Mouse (Mus musculus): ENCODE data around the gene Mpzl1. TPM values are rescaled to one million over a fixed set of nuclear protein-coding genes. Genes with fewer than 3 reads are reported as not detected.
"Not testable (repeated sequence)": the region's sequence is repeated elsewhere in the genome, so short reads cannot be mapped to it uniquely, and the experiment has no call there.

Gene Mpzl1
- not detected in 3 replicates for total RNA-seq (2017)

DNA sequence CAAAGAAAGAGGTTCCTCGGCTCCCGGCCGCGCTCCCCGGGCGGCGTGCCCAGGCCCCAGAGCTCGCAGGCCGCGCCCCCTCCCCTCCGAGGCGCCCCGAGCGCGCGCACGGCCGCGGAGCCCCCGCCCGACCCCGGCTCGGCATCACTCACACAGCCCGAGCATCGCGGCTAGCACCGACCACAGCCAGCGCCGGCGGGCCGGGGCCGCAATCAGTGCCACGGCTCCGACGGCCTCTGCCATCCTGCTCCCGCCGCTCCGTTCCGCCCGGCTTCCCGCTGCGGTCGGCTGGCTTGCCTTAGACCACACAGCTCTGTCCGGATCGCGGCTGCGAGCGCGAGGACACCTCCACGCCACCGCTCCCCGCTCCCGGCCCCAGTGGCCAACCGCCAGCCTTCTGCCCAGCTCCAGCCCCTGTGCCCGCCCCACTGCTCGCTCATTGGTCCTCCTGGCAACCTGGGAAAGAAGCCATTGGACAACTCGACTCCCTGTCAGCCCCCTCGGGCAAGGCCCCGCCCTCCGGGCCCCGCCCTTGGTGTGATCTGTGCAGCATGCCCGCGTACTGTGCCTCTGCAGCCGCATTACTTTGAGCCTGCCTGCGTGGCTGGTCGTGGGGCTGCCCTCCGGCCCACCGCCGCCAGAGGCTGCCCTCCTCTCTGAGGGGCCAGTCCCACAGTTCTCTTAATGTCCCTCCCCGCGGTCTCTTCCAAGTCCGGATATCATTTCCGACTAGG, at the start of gene Mpzl1:
Mpzl1 (minus strand) TSS at position 388 of the 734 bp plus-strand sequence.
- ATAC-seq (replicated peaks; ENCODE audit: insufficient number of reproducible peaks, low FRiP score, low TSS enrichment, poor library complexity, severe bottlenecking) = peak; percentile 99

DNA sequence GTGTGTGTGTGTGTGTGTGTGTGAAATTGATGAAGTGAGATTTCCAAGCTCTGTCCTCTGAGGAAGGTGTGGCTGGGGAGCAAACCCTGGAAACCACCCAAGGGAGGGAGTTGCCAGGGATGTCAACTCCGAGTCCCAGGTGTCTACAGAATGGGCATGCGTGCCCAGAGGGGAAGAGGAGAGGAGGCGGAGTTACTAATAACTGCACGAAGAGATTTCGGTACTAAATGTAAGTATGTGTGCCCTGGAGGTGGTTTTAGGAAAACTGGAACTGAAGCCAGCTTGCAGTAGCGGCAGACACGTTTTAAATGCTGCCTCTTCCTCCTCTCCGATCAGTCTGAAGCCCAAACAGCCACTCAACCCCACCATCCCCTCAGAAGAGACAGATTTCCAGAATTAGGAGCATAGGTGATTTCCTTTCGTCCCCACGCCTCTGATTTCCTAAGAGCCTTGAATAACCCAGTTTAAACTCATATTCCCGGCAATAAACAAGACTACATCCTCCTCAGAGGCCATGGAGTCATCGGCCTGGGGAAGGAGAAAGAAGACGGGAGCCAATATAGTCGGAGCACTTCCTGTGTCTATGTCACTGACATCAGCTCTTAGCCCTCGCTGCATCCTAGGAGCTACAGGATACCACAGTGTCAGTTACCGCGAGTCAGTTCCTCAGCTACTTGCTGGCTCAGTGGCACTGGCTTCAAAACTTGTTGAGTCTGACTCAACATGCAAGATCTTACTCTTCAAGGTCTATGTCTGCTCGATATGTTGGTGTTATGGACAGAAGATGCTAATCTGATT, 47.9 kb upstream of the Mpzl1 start:
- ATAC-seq (replicated peaks; ENCODE audit: insufficient number of reproducible peaks, low FRiP score, low TSS enrichment, poor library complexity, severe bottlenecking) = no peak

DNA sequence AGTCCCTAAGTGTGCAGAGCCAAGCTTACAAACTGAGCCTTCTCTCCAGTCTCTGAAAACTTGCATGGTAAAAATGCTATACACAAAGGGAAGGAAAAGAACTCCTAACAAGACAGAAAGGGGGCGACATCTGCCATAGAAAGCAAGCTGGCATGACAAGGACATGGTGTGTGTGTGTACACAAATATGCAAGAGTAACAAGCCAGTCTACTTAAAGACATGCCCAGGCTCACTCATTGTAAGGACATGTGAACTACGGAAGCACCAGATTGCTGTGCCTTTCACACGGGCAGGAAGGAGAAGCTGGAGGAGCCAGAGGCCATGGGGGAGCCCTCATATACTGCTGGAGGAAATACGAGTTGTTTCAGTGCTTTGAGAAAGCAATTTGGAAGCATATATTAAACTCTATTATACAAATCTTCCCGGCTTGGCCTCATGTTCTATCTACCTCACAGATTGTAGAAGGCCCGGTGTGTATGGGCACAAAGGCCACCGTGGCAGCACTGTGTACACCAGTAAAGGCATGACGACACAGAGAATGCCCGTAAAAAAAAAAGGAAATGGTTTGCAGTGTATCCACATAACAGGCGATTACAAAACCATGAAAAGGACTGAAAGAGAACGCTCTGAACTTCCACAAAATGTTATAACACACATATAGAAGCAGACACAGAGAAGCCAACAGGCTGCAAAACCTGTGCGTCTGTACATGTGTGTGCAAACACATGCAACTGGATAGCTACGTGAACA, 46.9 kb upstream of the Mpzl1 start:
- ATAC-seq (replicated peaks; ENCODE audit: insufficient number of reproducible peaks, low FRiP score, low TSS enrichment, poor library complexity, severe bottlenecking) = peak; percentile 66

DNA sequence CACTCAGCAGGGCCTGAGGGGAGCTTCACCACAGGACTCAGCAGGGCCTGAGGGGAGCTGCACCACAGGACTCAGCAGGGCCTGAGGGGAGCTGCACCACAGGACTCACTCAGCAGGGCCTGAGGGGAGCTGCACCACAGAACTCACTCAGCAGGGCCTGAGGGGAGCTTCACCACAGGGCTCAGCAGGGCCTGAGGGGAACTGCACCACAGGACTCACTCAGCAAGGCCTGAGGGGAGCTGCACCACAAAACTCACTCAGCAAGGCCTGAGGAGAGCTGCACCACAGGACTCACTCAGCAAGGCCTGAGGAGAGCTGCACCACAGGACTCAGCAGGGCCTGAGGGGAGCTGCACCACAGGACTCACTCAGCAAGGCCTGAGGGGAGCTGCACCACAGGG, 45.7 kb upstream of the Mpzl1 start:
- ATAC-seq (replicated peaks; ENCODE audit: insufficient number of reproducible peaks, low FRiP score, low TSS enrichment, poor library complexity, severe bottlenecking) = not testable (repeated sequence)

DNA sequence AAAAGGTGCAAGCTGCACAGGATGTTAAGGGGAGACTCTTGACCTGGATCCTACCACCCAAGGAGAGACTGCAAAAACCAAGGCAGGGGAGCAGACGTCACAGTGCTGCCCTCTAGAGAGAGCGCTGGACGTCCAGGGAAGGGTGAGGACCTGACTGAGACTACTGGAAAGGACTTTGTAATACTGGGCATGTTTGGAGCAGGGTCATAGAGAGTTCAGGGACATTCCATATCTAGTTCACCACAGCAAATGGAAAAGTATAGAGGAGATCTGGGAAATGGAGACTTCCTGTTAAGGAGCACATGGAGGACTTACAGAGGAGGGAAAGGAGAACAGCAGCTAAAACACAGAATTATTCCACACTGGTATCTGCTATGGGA, 45.3 kb upstream of the Mpzl1 start:
- ATAC-seq (replicated peaks; ENCODE audit: insufficient number of reproducible peaks, low FRiP score, low TSS enrichment, poor library complexity, severe bottlenecking) = no peak

DNA sequence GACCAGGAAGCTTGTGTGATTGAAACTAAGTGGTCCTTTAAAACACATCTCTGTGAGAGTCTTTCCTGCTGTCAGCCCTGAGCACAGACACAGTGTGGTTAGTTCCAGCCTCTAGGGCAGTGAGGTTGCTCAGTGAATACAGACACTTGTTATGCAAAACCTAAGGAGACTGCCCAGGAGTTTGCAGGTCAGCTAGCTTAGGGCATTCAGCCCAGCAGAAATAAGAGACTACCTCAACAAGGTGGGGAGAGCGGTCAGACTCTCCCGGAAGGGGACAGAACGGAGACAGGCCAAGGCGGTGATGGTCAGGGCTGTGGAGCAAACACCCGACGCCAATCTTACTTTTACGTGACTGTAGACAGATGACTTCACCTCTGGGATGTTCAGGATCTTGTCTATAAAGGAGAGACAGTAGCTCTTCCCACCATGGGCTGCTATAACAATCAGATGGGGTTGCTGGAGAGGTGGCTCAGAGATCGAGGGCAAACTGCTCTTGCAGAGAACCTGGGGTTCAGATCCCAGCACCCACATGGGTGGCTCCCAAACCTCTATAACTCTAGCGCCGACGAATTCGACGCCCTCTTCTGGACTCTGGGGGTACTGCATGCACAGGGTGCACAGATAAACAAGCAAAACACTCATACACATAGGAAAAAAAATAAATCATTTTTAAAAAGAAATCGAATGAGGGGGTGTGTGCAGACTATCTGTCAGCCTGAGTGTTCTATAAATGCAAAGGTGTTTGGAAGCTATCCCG, 44.7 kb upstream of the Mpzl1 start:
- no peak for ATAC-seq (replicated peaks; ENCODE audit: insufficient number of reproducible peaks, low FRiP score, low TSS enrichment, poor library complexity, severe bottlenecking)

DNA sequence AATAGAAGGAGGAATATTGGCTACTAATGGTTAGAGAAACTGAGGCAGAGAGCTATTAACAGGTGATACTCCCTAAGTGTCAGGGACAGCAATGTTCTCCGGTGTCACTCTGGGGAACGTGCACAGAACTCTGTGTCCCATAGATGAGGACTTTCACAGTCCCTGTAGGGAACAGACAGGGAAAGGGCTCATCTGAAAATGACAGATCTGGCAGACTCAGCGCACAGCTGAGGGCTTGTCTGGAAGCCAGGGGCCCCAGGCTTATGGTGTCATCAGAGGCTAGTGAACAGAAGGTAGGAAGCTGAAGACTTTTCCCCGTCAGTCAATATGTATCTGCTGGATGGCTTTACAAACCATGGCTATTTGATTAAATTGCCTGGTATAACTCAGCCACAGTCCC, 43.2 kb upstream of the Mpzl1 start:
- ATAC-seq (replicated peaks; ENCODE audit: insufficient number of reproducible peaks, low FRiP score, low TSS enrichment, poor library complexity, severe bottlenecking) = no peak

DNA sequence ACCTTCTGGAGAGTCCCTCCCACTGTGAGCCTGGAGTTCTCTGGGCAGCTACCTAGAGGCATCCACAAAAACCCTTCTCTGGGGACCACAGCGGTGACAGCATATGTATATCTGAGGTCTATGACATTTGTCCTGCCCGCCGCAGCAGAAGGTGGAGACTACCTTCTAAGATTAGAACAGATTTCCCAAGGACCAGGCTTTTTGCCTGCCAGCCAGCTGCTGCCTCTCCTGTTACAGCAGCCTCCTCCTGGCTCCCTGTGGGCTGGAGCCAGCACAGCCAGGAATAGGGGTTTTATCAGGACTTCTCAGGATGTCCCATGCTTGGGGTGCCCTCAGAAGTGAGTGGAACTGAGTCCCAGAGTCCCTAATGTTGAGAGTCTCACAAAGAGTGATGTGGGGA, 42.7 kb upstream of the Mpzl1 start:
- no peak for ATAC-seq (replicated peaks; ENCODE audit: insufficient number of reproducible peaks, low FRiP score, low TSS enrichment, poor library complexity, severe bottlenecking)

DNA sequence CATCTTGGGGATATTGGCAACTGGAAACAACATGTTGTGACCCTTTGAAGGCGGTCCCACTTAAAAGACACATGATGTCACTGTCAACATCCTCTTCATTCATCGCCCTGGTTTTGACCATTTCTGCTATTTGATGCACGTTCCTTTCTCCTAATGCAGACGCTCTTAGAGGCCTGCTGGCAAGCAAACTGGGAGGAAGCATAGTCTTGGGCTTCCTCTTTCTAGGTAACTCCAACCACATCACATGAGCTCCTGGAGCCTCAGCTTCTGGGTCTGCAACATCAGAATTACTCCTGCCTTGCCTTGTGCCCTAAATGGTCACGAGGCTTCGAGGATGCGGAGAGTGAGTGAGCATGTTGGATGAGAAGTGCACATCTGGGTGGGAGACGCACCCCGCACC, 40.8 kb upstream of the Mpzl1 start:
- peak; percentile 81 for ATAC-seq (replicated peaks; ENCODE audit: insufficient number of reproducible peaks, low FRiP score, low TSS enrichment, poor library complexity, severe bottlenecking)

DNA sequence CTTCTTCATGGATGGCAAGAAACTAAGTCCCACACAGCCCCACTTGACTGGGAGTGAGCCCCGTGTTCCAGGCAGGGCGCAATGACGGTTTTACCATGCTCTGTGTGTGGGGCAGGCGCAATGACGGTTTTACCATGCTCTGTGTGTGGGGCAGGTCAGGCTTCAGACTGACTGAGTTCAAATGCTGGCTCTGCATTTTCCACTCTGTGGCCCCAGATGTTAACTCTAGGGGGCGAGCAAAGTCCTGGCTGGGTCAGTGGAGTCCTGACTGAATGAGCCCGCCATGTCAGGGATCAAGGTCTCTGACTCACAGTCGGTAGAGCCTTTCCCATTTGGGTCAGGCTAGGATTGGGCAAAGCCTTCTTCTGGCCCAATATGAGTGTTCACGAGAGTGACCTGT, 38.0 kb upstream of the Mpzl1 start:
- ATAC-seq (replicated peaks; ENCODE audit: insufficient number of reproducible peaks, low FRiP score, low TSS enrichment, poor library complexity, severe bottlenecking) = no peak

DNA sequence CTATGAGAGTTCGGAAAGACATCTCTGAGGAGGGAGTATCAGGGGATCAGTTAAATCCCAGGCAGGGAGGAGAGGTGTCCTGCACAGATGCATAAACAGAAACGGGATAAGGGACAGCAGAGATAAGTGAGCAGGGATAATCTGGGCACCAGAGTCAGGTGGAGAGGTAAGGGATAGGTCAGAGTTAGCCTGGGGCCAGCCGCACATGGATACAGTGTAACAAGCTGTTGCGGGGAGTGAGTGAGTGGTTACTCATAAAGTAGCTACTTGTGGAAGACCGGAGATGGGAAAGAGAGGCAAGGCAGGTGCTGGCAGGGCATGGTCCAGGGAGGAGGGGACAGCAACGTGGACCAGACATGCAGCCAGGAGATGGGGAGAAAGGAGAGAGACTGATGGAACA, 35.7 kb upstream of the Mpzl1 start:
- ATAC-seq (replicated peaks; ENCODE audit: insufficient number of reproducible peaks, low FRiP score, low TSS enrichment, poor library complexity, severe bottlenecking) = no peak

DNA sequence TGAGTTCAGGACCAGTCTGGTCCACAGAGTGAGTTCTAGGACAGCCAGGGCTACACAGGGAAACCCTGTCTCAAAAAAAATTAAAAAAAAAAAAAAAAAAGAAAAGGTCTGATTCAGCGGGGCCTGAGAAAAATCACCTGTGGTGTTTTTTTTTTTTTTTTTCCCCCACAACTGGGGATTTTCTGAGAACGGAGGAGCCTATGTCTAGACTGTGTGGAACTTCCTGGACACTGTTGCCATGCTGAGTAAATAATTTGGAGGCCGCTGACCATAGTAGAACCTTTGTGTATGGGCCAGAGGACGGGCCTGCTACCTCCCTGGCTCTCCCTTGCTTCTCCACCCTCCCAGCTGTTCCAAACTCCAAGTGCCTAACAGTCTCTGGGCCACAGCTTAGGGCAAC, 34.6 kb upstream of the Mpzl1 start:
- no peak for ATAC-seq (replicated peaks; ENCODE audit: insufficient number of reproducible peaks, low FRiP score, low TSS enrichment, poor library complexity, severe bottlenecking)

DNA sequence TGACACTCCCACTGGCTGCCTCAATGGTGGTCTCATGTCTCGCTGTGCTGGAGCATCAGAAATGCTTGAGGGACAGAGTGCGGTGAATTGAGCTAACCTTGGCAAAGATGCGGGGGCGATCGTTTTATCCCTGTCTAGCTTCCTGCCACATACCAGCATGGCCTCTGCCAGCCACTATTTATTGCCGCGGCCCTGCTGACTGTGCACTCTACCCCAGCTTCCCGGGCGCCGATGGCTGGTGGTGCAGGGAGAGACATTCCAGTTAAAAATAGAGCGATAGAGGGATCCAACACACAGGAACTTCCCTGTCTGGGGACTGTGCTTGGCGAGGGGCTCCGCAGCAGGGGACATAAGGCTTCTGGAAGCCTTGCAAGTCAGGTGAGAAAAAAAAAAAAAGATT, 33.0 kb upstream of the Mpzl1 start:
- ATAC-seq (replicated peaks; ENCODE audit: insufficient number of reproducible peaks, low FRiP score, low TSS enrichment, poor library complexity, severe bottlenecking) = no peak

DNA sequence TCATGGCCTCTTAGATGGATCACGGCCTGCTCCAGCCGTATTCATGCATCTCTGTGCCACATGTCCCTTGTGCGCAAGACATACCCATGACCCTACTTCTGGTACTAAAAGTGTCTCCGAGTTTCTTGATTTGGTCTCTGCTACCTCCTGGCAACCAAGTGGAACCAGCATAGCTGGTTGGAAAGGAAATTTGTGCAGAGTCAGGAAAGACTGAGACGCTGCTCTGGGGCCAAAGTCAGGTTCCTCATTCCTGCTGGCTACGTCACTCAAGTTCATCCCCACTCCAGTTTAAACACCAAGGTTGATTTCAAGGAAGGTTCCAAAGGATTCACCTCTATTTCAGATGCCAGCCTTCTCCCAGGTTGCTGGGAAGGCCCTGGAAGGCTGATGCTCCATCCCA, 32.6 kb upstream of the Mpzl1 start:
- no peak for ATAC-seq (replicated peaks; ENCODE audit: insufficient number of reproducible peaks, low FRiP score, low TSS enrichment, poor library complexity, severe bottlenecking)

DNA sequence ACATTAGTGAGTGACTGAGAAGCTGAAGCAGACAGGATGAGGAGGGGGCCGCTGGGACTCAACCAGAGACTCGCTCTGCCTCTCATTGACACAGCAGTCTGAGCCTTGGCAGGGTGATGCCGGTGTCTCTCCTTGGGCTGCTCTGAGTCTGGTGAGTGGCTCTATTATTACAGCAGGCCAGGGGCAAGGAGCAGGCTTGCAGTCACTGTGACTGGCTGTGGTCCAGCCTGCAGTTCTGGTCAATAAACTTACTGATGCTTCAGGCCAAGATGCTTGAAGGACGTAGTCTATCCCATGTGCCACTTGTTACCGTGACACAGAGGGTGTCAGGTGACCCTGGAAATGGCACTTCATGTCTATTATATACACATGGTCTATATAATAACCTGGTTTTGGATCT, 31.4 kb upstream of the Mpzl1 start:
- ATAC-seq (replicated peaks; ENCODE audit: insufficient number of reproducible peaks, low FRiP score, low TSS enrichment, poor library complexity, severe bottlenecking) = no peak

DNA sequence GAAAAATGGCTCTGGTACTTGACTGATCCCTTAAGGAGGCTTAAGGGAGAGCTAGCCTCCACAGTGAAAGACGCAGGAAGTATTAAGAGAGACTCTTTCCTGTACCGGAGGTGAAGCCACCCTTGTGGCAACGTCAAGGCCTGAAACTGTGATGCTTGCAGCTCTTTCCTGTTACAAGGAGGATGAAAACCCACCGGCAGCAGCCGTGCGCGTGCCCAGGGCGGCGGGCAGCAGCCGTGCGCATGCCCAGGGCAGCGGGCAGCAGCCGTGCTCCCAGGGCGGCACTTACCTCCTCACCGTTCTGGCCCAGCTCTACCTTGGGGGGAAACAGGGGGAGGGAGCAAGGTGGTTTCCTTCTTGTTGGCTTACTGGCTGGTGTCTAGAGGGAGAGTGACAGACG, 28.9 kb upstream of the Mpzl1 start:
- no peak for ATAC-seq (replicated peaks; ENCODE audit: insufficient number of reproducible peaks, low FRiP score, low TSS enrichment, poor library complexity, severe bottlenecking)

DNA sequence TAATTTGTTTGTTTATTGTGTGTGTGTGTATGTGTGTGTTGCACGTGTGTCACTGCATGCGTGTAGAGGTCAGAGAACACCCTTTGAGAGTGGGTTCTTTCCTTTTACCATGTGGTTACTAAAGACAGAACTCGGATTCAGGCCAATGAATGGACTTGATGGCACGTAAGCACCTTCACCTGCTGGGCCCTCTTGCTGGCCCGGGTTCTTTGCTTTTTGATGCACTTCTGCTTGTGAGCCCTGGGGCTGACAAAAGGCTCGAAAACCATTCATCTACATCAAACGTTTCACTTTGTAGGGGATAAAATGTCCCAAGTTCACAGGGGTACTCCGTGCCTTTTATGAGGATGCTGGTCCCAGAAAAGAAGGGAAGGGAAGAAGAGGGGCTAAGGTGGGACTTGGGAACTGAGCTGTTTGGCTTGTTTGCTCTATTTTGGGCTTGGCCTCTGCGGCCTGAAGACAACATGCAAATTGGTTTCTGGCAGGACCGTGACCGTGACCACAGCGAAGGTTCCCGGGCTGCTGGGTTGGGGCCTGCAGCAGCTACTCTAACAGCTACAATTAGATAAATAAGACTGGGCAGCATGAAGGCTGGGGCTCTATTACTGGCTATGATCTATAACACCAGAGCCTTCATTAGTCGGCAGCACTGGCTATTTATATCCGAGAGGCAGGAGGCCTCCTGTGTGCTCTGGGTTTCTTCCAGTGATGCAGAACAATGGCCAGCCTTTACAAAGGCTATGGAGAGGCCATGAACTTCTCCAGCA, 28.3 kb upstream of the Mpzl1 start:
- no peak for ATAC-seq (replicated peaks; ENCODE audit: insufficient number of reproducible peaks, low FRiP score, low TSS enrichment, poor library complexity, severe bottlenecking)

DNA sequence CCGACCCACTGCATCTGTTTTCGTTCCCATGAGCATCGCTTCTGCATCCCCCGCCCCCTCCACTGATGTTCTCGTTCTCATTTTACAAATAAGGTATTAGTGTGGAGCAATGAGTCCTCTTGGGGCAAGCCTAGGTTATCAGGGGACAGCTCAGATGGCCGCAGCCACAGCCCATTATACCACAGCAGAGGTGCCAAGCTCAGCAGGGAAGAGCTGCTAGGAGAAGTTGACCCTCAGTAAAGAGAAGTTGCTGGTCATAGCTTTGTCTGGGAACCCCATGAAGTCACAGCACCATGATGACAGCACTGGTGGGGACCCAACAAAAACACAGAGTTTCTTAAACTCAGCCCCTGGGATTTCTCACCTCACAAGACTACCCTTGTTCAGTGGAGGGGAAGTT, 27.4 kb upstream of the Mpzl1 start:
- no peak for ATAC-seq (replicated peaks; ENCODE audit: insufficient number of reproducible peaks, low FRiP score, low TSS enrichment, poor library complexity, severe bottlenecking)

All from monocyte, adult 5-6 weeks (primary cell).